Mouse (Mus musculus) c-Kit-positive CD71-positive TER-119-positive erythroid progenitor cells, embryonic 14.5 days (primary cell): ENCODE data around the gene Cd200r3.

Experiments used
- DNase-seq: peaks from one replicate; pipeline ENCODE4 v3.0.0-alpha.2; 2013; ENCODE audit warnings: low spot score

Cd200r3 gene

DNA sequence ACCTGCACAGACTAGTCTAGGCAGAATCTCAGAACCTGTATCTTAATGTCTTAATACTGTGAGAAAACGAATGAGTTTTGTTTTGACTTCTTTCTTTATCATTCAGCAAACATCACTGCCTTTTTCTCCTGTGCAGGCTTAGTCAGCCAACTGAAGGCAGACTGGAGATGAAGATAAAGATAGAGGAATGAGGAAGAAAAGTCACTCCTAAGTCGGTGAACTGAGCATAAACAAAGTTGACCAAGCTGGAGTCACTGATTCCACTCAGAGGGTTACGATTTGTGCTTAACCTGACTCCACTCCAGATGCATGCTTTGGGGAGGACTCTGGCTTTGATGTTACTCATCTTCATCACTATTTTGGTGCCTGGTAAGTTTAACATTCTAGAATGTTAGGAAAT lies at the start of gene Cd200r3:
Gene Cd200r3 (plus strand): TSS at position 211 of the 400 bp plus-strand sequence.
- no peak for DNase-seq

DNA sequence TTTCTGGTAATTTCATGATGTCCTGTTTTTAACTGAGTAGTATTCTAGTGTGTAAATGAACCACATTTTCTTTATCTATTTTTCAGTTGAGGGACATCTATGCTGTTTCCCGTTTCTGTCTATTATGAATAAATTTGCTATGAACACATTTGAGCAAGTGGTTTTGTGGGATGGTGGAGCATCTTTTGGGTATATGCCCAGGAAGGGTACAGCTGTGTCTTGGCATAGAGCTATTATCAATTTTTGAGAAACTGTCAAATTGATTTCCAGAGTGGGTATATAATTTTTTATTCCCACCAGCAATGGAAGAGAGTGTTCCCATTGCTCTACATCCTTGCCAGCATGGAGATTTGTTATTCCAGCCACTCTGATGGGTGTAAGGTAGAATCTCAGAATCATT lies 11.5 kb upstream of the Cd200r3 start:
- no peak for DNase-seq

DNA sequence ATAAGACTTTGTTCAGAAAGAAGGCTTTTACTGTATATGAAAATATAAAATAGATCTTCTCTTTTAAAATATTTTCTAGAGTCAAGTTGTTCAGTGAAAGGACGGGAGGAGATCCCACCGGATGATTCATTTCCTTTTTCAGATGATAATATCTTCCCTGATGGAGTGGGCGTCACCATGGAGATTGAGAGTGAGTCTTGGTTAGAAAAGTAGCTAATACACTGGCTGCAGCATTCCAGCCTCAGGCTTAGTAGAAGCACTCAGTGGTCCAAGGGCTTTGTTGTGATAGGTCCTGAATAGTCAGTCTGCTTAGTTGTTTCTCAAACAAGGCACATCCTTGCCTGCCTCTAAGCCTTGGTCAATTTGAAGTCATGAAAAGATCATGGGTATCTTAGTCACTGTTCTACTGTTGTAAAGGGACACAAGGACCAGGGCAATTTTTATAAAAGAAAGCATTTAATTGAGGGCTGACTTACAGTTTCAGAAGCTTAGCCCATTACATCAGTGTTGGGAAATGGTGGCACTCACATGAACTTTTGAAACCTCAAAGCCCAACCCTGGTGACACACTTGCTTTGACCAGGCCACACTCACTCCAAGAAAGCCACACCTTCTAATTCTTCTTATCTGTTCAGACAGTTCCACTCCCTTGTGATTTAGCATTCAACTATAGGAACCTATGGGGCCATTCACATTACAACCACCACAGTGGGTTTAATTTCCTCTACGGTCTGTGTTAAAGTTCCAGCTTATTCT lies 8.1 kb downstream of the Cd200r3 start:
- no peak for DNase-seq

DNA sequence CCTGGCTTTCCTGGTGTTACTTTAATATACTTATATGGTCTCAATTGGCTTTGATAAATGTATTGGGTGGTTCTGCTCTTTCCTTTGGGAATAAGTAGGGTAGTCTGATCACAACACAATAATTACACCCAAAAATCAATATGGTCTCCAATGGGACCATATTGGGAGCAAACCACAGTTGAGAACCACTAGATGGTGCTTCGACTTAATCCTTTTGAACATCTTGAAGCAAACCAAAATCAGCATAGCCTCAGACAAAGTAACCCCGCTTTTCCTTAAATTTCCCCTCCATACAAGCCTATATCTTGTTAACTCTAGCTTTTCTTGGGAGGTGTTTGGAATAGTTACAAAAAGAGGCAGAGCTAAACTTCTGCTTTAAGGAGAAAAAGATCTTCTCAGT lies 18.8 kb downstream of the Cd200r3 start:
- no peak for DNase-seq

DNA sequence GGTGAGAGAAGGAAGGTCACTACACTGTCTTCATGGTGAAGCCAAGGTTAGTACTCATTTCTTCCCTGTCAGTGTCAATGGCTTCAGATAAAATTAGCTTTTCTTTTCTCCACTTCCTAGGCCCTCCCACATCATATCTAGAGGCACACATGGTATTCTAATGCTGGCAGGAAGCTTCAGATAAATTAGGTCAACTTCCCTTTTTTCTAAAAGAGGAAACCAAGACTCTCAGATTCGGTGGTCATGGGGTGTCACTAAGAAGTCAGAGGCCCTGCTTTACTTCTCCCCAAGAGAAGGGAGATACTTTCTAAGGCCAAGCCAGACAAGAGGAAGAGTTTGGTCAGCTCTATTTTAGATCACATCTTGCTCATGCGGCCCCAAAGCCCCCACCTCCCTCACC lies 19.3 kb downstream of the Cd200r3 start:
- DNase-seq: no peak

DNA sequence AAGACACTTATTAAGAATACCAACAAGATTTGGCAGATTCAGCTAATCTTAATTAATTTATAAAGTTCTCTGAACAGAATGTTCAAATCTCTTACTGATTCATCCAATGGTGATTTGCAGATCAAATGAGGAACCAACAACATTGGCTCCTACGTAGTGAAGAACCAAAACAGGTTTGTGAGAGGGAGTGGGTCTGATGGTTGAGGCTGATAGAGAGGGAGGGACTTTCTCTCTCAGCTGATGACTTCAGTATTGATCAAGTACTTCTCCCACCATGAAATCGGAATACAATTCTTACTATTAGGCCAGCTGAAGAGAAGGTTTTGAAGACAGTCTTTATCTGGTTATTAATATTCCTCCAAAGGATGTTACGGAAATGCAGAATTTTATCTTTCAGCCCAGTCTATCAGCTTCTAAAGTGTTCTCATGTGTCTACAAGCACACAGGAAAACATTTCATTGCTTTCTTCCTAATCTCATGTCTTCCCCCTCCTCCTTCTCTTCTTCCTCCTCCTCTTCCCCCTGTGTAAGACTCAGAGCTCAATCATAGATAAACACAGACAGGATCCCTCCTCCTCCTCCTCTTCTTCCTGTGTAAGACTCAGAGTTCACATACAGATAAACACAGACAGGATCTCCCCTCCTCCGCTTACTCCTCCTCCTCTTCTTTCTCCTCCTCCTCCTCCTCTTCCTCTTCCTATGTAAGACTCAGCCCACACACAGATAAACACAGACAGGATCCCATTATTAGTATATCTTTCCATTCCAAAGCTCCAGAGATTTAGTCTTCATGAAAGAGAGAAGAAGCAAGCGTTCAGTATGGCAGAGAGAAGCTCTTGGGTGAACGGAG lies 21.3 kb downstream of the Cd200r3 start:
- no peak for DNase-seq

DNA sequence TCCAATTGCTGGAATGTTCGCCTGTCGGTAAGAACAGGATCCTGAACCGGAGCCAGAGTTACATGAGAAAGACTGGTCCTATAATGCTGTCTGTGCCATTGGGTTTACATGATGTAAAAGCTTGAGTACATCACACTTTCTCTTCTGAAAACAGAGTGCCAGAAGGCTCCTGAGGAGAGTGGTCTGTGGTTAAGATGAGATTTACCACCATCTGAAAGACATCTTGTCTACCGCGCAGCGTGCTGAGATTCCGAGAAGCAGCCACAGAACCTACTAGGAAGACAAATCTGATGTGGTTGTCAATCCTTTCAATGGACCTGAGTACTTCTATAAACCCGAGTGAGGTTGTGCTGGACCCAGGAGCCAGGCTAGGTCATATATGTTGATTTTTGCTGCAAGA lies 21.9 kb downstream of the Cd200r3 start:
- DNase-seq: no peak

DNA sequence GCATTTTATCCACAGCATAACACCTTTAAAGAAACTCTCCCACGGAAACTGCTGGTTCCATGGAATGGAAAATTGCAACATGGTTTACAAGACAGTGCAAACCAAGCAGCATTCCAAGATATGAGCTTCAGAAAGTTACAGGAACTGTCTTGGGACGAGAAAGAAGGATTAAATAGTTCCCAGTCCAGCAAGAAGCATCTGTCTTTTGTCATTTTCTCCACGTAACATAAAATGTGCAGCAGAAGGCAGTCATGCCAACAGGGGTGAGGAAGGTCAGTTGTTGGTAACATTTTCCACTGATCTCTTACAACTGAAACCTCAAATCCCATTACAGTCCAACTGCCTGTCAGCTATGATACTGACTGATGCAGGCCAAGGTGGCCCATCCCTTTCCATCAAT lies 22.4 kb downstream of the Cd200r3 start:
- no peak for DNase-seq

DNA sequence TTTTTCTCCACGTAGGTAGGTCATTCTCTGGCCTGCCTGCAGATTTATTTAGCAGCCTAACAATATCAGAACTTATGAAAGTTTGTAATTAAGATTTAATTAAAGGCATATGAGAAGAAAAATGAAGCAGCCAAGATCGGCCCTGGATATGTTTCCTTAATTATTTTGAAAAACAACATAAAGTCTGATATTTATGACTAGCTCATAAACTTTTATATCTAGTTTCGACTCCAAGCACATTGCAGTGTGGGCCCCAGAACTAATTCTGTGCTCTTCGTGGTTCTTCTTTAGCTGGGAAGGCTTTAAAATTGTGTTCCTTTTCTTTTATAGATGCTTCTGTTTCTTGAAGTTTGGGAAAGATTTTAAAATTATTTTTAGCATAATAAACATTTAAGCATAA lies 23.4 kb downstream of the Cd200r3 start:
- DNase-seq: no peak

DNA sequence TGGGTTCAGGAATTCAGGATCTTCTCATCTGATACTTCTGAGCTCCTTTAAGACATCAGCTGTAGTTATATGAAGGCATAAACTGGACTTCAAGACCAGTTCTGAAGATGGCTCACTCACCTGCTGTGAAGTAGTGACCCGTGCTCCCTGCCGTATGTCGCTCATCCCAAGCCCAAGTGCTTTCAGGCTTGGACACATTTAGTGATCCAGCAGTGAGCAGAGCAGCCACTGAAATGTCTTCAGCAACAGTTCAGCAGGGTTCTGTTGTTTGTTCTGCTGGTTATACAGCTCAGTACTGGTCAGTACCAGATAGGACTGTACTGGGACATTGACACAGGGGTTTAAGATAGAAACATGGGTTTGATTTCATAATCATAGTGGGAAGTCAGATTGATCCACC lies 24.6 kb downstream of the Cd200r3 start:
- DNase-seq: no peak

DNA sequence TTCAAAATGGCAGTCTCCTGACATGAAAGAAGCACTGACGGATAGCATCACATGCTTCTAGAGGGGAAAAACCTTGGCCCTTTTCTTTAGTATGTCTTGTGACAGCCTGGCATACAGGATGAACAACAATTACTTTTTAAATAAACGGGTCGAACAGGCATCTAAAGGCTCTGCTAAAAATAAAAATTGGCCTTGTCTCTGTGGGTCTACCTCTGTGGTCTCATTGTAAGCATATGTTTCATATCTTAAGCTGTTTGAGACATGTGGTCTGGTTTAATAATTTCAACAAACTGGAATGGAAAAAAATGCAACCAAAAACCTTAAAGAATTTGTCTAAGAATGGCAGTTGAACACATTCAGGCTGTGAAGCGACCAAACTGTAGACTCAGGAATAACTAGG lies 27.4 kb downstream of the Cd200r3 start:
- DNase-seq: no peak

DNA sequence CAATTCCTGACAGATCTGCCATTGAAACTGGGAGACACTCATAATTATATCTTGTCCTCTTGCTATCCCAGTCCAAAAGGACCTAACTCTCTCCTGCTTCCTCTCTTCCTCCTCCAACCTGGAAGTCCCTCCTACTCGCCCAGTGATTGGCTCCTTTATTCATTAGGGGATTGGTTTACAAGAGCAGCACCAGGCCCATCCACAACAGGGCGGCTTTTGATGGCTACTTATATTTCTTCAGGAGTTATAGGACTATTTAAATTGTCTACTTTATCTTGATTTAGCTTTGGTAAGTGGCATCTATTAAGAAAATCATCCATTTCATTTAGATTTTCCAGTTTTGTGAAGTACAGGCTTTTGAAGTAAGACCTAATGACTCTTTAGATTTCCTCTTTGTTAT lies 30.6 kb downstream of the Cd200r3 start:
- DNase-seq: no peak

DNA sequence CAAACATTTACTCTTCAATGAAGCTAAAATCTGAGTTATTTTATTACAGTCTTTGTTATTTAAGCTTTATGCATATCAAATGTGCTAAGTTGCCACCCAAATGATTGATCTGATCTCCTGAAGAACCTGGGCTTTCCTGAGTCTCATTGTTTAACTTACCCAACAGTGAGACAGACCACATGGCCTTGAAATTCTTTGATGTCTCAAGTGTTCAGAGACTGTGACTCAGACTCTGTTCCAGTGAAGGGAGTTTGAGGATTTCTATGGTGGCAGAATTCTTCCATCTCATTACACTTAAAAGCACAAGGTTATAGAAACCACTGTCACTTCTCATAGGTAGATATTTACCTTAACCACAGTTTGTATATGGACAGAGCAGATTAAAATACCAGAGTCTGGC lies 32.6 kb downstream of the Cd200r3 start:
- no peak for DNase-seq

DNA sequence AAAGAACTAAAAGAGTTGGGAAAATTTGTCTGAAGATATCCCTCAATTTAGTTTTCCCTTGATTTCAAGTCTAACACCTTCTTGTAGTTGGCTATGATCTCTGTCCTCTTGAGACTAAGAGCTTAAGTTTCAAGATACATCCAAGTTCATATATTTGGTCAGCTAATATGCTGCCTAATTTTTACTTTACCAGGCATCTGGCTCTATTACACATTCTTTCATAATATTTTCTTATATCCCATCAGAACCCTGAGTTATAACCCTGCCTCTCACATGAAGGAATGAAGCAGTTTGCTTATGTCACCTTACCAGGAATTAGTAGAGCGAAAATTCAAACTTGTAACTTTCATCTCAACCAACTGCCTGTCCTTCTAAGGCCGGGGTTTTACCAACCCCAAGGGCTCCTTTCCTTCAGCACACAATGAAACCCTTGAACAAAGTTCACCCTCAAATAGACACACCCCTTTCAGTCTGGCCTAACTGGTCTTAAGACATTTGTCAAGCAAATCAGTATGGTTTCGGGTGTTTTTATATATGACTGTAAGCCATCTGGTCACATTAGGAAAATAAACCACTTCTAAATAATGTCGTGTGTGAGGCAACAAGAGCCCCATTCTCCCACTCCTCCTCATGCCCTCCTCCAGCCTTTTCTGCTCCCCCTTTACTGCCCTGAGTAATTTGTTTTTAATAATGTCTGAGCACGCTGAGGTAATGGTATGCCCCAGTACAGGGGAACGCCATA lies 33.6 kb downstream of the Cd200r3 start:
- no peak for DNase-seq

DNA sequence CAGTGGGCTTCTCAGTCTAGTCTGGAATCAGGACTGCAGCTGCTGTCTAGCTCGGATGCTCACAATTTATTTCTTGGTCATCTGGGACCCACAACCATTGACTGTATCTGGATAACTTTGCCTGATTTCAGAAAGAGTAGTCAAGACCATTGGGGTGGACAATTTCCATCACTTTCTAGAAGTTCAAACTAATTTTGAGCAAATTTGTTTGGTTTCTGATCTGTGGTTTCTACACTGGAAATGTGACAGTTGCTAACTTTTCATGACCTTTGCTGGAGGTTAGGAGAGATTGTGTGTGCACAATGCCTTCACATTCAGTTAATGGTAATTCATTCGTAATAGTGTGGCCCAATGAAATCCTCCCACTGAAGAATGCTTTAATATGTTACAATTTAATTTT lies 34.7 kb downstream of the Cd200r3 start:
- no peak for DNase-seq

DNA sequence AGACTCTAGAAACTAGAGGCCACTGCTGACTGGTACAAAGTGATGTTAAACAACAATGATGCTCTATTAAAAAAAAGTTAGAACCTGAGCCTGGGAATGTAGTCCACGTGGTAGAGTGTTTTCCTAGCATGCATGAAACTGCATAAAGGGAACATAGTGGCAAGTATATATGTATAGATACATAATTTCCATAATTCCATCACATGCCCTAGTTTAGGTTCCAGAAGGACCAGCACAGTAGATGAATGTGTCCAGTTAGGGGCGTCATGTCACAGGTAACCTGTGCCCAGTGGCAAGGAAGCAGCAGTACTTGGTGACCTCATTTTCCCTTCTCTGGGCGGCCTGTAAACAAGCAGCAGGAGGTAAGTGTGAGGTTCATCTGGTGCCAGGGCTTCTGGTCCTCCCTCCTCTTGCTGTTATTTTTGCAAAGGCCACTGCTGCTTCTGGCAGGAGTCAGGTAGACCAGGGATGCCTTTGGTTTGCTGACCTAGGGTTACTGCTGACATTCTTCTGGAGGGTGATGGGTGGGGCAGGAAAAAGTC lies 35.9 kb downstream of the Cd200r3 start:
- no peak for DNase-seq

DNA sequence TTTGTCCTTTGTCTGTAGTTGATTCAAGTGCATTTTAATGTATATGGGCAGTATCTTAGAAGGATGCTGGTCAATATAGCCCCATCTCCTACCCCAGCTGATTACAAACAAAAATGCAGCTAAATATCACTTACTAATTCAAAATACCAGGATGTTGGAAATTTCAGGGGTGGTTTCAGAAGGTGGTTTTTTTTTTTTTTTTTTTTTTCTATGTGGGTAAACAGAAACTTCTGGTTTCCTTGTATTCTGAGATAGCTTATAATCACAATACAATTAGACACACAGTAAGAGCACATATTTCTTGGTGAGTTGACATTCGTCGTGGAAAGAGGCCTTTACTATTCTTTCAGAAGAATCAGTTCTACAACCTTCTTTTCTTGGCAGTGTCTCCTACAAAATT lies 39.5 kb downstream of the Cd200r3 start:
- DNase-seq: no peak

DNA sequence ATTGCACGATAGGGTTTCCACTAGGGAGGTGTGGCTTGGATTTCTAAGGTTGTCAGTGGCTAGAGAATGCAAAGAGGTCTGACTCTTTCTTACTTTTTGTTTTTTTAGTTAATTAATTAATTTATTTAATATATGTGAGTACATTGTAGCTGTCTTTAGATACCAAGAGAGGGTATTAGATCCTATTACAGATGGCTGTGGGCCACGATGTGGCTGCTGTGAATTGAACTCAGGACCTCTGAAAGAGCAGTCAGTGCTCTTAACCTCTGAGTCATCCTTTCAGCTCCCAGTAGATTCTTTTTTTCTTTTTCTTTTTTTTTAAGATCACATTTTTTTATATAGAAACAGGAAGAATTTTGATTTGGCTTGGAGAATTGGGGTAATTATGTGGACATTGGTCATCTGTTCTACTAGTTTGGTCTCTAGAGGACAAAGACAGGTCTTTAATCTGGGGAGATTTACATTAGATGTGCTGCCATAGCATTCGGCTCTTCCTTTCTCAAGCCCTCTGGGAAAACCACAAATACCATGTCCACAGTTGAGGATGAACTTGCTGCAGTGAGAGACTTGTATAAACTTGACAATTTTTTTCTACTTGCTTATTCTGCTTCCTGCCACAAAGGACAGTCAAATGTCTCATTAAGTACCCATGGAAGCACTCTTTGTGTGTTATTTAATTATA lies 40.0 kb downstream of the Cd200r3 start:
- DNase-seq: no peak

DNA sequence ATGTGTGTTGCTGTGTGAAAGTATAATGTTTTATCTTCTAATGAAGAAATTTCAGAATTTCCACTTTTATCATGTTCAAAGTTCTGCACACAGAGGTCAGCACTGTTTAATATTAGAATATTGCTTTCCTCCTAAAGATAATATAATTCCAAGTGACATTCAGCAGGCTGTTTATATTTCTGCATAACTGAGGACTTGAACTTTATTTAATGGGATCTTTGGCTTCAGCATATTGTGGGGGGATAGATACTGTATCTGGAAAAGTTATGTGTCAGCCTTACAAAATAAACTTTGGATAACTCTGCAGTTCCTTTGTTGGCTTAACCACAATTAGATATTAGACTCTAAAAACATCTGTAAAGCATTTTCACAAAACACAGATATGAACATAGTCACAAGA lies 40.6 kb downstream of the Cd200r3 start:
- no peak for DNase-seq

DNA sequence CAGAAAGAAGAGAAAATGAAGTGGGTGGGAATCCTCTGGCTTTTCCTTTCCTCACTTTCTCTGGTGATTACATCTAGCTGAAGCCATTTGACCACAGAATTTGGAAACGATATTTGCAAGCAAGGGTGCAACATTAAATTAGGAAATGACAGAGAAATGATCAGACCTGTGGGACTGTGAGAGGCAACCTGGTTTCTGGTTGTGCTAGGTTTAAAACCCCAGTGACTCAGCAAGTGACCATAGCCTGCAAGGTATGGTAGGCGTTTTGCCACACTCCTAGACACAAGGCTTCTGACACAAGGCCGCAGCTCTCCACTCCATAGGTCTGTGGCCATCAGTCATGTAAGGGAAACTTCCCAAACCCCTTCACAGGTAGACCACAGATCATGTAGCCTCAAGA lies 41.4 kb downstream of the Cd200r3 start:
- DNase-seq: no peak

DNA sequence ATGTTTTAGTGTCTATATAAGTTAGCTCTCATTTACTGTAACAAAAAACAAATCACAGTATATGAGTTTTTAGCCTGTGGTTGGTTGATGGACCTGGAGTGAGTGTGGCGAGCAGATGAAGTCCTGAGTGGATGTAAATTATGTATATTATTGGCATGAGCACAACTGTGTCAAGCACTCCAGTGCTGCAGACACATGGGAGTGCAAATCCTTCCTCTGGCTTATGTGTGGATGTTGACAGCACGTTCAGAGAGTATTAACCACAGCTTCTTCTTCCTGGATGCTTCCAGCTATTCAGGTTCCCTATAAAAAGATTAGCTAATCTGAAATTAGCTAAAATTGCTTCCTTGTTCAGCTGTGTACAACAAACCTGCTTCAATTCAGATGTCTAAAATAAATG lies 42.6 kb downstream of the Cd200r3 start:
- no peak for DNase-seq
